Mouse (Mus musculus) brain, embryonic 14.5 days (tissue): ENCODE data around the gene Abce1. TPM values are rescaled to one million over a fixed set of nuclear protein-coding genes. Genes with fewer than 3 reads are reported as not detected.
A peak's percentile ranks its signal among the peaks of the same experiment; 100 is the strongest.
"Not testable (repeated sequence)": the region's sequence is repeated elsewhere in the genome, so short reads cannot be mapped to it uniquely, and the experiment has no call there.

Source experiments
- DNase-seq: peaks from one replicate; pipeline ENCODE4 v3.0.0-alpha.2; 2011; ENCODE audit warnings: low read depth
- CTCF ChIP-seq: fragments of 200-500 bp; IDR thresholded peaks from 2 replicates; pipeline ENCODE4 v1.5.1; 2012; ENCODE audit warnings: inconsistent platforms, mild to moderate bottlenecking, moderate library complexity, borderline replicate concordance; ENCODE audit not compliant: insufficient read depth, insufficient read length; ENCODE audit errors: extremely low read depth
- POLR2A ChIP-seq: fragments of 200-500 bp; IDR thresholded peaks from 2 replicates; pipeline ENCODE4 v1.6.1; 2012; ENCODE audit warnings: mild to moderate bottlenecking, inconsistent platforms, borderline replicate concordance; ENCODE audit not compliant: poor library complexity, insufficient read depth, insufficient read length, severe bottlenecking; ENCODE audit errors: extremely low read depth
- polyA plus RNA-seq: library from polyadenylated mRNA; depleted of rRNA; stranded (reverse); fragments of >200 nt; gene quantifications from 2 replicates; pipeline ENCODE4 v1.2.3, GENCODE M21; 2012

Gene Abce1
- polyA plus RNA-seq, 1 experiment = 57.8 TPM

DNA sequence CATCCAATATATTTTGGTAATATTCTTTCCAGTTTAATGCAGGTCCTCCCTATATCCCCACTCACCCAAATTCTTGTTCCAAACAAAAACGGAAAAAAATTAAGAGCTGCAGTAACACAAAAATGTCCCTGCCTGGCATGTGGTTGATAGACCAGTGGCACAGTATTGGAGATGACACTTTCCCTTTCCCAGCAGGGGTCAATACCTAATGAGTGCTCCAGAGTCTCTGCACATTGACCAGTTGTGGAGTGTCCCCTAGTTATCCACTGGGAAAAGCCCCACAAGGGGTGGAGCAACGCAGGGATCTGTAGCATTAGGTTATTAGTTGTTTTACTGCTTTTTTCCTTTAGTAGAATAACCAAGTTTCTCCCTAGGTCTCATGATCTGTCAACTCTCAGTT is 30.6 kb downstream of the Abce1 start:
- TF ChIP-seq CTCF (no peak), POLR2A (no peak)
- no peak for DNase-seq

DNA sequence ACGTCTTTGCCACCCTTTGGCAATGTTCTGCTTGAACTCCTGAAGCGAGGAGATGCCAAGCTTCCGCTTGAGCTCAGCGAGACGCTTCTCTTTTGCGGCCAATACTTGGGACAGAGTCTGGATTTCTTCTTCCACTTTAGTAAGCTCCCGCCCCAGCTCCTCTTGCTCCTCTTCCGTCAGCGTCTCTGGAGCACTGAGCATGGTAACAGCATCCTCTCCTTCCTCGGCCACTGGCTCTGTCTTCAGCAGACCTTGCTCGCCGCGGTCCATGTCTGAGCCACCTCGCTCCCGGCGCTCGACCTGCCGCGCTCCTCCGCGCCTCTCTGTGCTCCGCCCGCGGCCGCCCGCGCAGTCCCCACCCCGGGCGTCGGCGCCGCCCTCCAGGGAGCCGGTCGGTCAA is 31.0 kb downstream of the Abce1 start:
- TF ChIP-seq POLR2A (no peak), CTCF (no peak)
- DNase-seq = peak; percentile 25

DNA sequence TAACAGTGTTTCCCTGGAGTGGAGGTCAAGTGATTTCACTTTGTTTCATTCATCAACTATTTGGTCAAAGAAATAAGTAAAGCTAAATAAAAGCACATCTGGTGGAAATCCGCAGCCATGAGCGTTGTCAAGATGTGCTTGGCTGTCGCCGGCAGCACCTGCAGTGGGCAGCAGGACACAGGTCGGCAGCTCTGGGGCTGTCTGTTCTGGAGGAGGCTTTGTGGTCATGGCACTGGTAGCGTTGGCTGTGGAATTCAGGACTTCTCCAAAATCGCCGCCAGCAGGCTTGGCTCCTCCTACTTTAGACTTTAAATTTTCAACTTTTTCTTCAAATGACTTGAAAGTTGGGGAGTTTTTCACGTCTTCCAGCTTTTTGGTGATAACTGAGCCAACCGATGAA is 31.5 kb downstream of the Abce1 start:
- DNase-seq = peak; percentile 5

DNA sequence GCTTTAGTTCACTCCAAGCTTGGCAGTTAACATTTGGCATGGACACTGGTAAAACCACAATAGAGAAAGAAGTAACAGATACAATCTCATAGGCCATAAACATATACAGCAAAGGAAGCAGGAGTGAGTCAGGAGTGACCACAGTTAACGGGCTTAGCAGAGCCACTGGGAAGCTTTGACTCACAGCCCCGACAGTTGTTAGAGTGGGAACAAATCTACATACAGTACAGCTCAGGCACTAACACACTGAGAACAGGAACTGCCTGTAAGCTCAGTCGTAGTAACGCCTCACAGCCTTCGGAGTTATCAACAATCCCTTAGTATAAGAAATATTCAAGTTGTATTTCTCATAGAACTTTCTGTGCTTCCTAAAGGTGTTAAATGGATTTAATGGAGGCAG is 32.5 kb downstream of the Abce1 start:
- no peak for DNase-seq
- no peak for TF ChIP-seq POLR2A
- TF ChIP-seq CTCF = no peak

DNA sequence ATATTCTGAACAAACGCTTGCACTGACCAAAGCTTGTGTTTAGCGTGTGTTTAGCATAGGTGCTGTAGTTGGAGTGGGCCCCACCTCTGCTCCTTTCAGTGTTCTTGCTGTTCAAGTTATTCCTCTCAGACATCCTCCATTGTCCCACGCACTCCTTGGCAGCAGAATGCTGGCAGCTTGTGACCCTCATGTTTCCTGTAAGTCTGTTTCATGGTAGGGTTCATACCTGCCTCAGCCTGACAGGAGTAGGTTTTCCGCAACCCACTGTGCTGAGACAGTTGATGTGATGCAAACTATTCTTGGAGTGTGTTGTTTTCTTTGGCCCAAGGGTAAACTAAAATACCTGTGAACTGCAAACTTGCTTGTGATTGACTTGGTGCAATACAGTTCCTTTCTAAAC is 35.1 kb downstream of the Abce1 start:
- no peak for DNase-seq

DNA sequence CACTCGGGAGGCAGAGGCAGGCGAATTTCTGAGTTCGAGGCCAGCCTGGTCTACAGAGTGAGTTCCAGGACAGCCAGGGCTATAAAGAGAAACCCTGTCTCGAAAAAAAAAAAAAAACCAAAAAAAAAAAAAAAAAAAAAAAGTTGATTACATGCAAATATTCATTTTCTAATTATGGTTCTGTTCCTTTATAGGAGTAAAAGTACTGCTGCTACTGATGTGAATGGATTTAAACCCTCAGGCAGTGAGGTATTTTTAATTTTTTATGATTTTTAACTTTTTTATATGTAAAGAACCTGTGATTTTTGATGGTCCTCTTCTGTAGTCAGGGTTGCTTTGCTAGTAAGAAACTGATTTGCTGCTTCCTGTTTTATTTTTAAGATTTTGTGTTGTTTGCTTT is 52.8 kb downstream of the Abce1 start:
- DNase-seq = not testable (repeated sequence)

More for the DNA sequence above, 35.1 kb downstream of the Abce1 start:
- no peak for TF ChIP-seq POLR2A
- no peak for TF ChIP-seq CTCF

- no peak for DNase-seq
- TF ChIP-seq CTCF = no peak
- TF ChIP-seq POLR2A = no peak
Measured at GRCm38 (mm10) chr8:79653736-79654135, 57.8 kb downstream of the Abce1 start.

DNA sequence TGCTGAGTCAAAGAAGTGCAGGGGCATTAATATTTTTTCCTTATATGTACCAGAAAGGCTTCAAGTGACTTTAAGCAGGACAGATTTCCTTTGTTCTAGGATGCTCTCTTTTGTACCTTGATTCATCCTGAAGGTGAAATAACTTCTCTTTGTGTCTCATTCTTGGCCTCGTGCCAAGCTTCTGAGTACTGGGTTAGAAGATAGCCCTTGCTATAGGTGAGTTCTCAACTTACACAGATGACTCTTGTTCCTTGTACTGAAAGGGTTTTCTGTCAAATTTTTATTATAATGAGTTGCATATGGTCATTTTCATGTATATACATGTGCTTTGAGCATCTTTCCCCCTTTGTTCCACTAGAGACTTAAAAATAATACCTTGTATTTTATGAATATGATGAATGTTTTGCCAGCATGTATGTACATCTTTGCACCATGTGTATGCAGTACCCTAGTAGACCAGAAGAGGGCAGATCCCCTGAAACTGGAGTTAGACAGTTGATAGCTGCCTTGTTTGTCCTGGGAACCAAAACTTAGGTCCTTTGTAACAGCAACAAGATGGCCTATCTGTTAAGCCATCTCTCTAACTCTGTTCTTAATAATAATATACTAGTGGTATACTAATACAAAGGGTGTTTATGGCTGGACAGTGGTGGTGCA is 61.3 kb downstream of the Abce1 start:
- TF ChIP-seq POLR2A (no peak), CTCF (peak; percentile 43; the same call in 1 of the 2 replicates)
- DNase-seq = peak; percentile 20

DNA sequence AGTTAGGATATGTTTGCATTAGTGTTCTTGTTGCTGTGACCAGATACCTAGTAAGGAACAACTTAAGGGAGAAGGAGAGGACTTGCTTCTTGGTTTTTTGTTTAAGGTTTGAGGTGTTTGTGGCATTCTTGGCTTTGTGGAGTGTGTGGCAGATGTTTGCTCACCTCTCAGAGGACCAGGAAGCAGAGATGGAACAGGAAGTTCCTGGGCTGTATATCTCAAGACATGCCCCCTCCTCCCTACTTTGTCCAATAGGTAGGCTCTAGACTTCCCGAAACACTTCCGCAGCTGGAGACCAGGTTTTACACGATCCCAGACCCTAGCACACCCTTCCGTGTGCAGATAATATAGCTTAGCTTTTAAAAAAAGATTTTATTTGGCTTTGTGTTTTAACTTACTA is 62.0 kb downstream of the Abce1 start:
- TF ChIP-seq POLR2A (no peak), CTCF (no peak)
- DNase-seq = no peak

- no peak for DNase-seq
- TF ChIP-seq POLR2A = no peak
- TF ChIP-seq CTCF = no peak
Measured at GRCm38 (mm10) chr8:79641119-79641518, 70.4 kb downstream of the Abce1 start.

GRCm38 (mm10) chr8:79639586-79640451 is 71.7 kb downstream of the Abce1 start, which contains the start of gene Otud4:
TSS of gene Otud4 (plus strand) at chr8:79639618.
- TF ChIP-seq CTCF (peak; percentile 28; the same call in 1 of the 2 replicates), POLR2A (no peak)
- DNase-seq = peak; percentile 65
